7 mouse cellular contexts compared by ENCODE assay signal in the genomic region with DNA sequence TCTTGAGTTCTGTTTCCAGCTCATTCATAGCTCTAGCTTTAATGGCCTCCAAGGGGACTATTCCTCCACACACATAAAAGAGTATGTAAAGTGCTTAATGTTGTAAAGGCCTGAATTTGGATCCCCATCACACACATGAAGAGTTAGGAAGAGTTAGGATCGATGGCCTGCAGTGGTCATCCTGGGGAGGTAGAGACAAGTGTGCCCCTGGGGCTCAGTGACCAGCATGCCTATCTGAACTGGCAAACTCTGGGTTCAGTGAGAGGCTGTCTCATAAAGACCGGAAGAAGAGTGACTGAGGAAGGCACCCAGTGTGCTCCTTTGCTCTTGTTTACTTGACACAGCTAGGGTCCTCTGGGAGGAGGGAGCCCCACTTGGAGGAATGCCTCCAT. TPM values are rescaled to one million over a fixed set of nuclear protein-coding genes. Genes with fewer than 3 reads are reported as not detected.
A peak's percentile ranks its signal among the peaks of the same experiment; 100 is the strongest.
DNase-seq lines count a peak whose midpoint lies in the region; ATAC-seq and TF ChIP-seq lines count a peak whose summit lies in the region.

No protein-coding gene starts in this region.

- TF ChIP-seq POLR2A in limb, embryonic 14.5 days (IDR thresholded peaks at IDR 0.05; ENCODE audit: borderline replicate concordance, extremely low read depth, insufficient read depth, insufficient read length): no peak
- no peak for TF ChIP-seq POLR2A in kidney, adult 2 months (IDR thresholded peaks at IDR 0.05; ENCODE audit: low read depth, low read length)

- no peak for TF ChIP-seq EP300 in stomach, postnatal 0 days (optimal IDR thresholded peaks at IDR 0.05)

- H3K4me1 ChIP-seq in lung, embryonic 16.5 days (replicated peaks; ENCODE audit: control insufficient read depth, insufficient read depth, low read length): peaks cover 14% of the 10 kb centered on the region
- H3K4me1 ChIP-seq in forebrain, embryonic 11.5 days (replicated peaks; ENCODE audit: control insufficient read depth, insufficient read depth, low read length): peaks cover 10% of the 10 kb centered on the region; the same call in 1 of the 2 replicates
- peaks cover 13% of the 10 kb centered on the region for H3K4me1 ChIP-seq in limb, embryonic 14.5 days (ENCODE audit: control insufficient read depth, insufficient read depth, low read length)
- H3K4me1 ChIP-seq in stomach, postnatal 0 days (replicated peaks; ENCODE audit: control insufficient read depth, insufficient read depth): 0 out of 2 replicates have a peak, but pooled peaks cover 4% of the 10 kb centered on the region
- H3K4me1 ChIP-seq in kidney, adult 2 months (ENCODE audit: control insufficient read depth, insufficient read depth, low read length): peaks cover 7% of the 10 kb centered on the region; the same call in 1 of the 2 replicates

- no peak for DNase-seq in lung, postnatal 36 days
- no peak for DNase-seq in forebrain, embryonic 11.5 days (ENCODE audit: low spot score)
- no peak for DNase-seq in limb, embryonic 14.5 days (ENCODE audit: low spot score)
- no peak for DNase-seq in stomach, postnatal 0 days (ENCODE audit: low spot score)
- no peak for DNase-seq in urinary bladder, postnatal 14 days (ENCODE audit: low spot score)
- DNase-seq in kidney, adult 2 months: no peak

- peak overlapping the region; percentile 68 for H3K4me3 ChIP-seq in lung, embryonic 16.5 days (ENCODE audit: low read length)
- H3K4me3 ChIP-seq in forebrain, embryonic 11.5 days (ENCODE audit: low read depth, low read length): peak overlapping the region; percentile 85; the same call in 1 of the 2 replicates
- H3K4me3 ChIP-seq in limb, embryonic 14.5 days (replicated peaks; ENCODE audit: low read length): peak overlapping the region; percentile 85
- 0 out of 2 replicates have a peak overlapping the region, but pooled peaks have one; percentile 78 for H3K4me3 ChIP-seq in stomach, postnatal 0 days (ENCODE audit: low read depth, low read length)
- no peak overlapping the region for H3K4me3 ChIP-seq in kidney, adult 2 months (ENCODE audit: insufficient read depth, low read depth, low read length)

- no peak overlapping the region for H3K27ac ChIP-seq in lung, embryonic 16.5 days (ENCODE audit: low read length)
- no peak overlapping the region for H3K27ac ChIP-seq in forebrain, embryonic 11.5 days (ENCODE audit: low read depth, low read length)
- H3K27ac ChIP-seq in limb, embryonic 14.5 days (replicated peaks; ENCODE audit: low read depth, low read length): no peak overlapping the region
- no peak overlapping the region; the same call in 1 of the 2 replicates for H3K27ac ChIP-seq in stomach, postnatal 0 days (replicated peaks)
- H3K27ac ChIP-seq in kidney, adult 2 months (ENCODE audit: insufficient read depth, low read depth, low read length): no peak overlapping the region

- peaks cover 20% of the 10 kb centered on the region for H3K36me3 ChIP-seq in lung, embryonic 16.5 days (ENCODE audit: control insufficient read depth, insufficient read depth, low read length)
- peaks cover 21% of the 10 kb centered on the region for H3K36me3 ChIP-seq in forebrain, embryonic 11.5 days (ENCODE audit: control insufficient read depth, insufficient read depth, low read length)
- peaks cover 32% of the 10 kb centered on the region for H3K36me3 ChIP-seq in limb, embryonic 14.5 days (ENCODE audit: control insufficient read depth, insufficient read depth, low read length)
- 0 out of 2 replicates have a peak, but pooled peaks cover 7% of the 10 kb centered on the region for H3K36me3 ChIP-seq in stomach, postnatal 0 days (ENCODE audit: control insufficient read depth, insufficient read depth, low read length)
- no peaks in the 10 kb centered on the region for H3K36me3 ChIP-seq in kidney, adult 2 months (ENCODE audit: control insufficient read depth, insufficient read depth, low read length)

- TF ChIP-seq CTCF in stomach, postnatal 0 days (IDR thresholded peaks at IDR 0.05; ENCODE audit: low read depth): no peak
- TF ChIP-seq CTCF in kidney, adult 2 months (conservative IDR thresholded peaks at IDR 0.05; ENCODE audit: insufficient read depth, insufficient read length, low read depth, low read length): no peak

- H3K9me3 ChIP-seq in lung, embryonic 16.5 days (ENCODE audit: control insufficient read depth, low read length): no peaks in the 10 kb centered on the region
- H3K9me3 ChIP-seq in forebrain, embryonic 11.5 days (ENCODE audit: control insufficient read depth, low read length): no peaks in the 10 kb centered on the region
- H3K9me3 ChIP-seq in limb, embryonic 14.5 days (ENCODE audit: control insufficient read depth, low read length): no peaks in the 10 kb centered on the region
- no peaks in the 10 kb centered on the region for H3K9me3 ChIP-seq in stomach, postnatal 0 days (ENCODE audit: control insufficient read depth, low read length)

- H3K4me2 ChIP-seq in lung, embryonic 16.5 days (ENCODE audit: low read depth, low read length): peak overlapping the region; percentile 86
- H3K4me2 ChIP-seq in forebrain, embryonic 11.5 days (ENCODE audit: low read depth, low read length, severe bottlenecking): peak overlapping the region; percentile 97
- H3K4me2 ChIP-seq in limb, embryonic 14.5 days (replicated peaks; ENCODE audit: low read depth, low read length, severe bottlenecking): peak overlapping the region; percentile 90
- H3K4me2 ChIP-seq in stomach, postnatal 0 days (replicated peaks; ENCODE audit: low read depth): peak overlapping the region; percentile 84

- ATAC-seq in lung, embryonic 16.5 days (ENCODE audit: low read depth): no peak
- ATAC-seq in forebrain, embryonic 11.5 days (replicated peaks; ENCODE audit: low FRiP score): no peak
- ATAC-seq in limb, embryonic 14.5 days (ENCODE audit: low FRiP score, low read depth): no peak
- ATAC-seq in stomach, postnatal 0 days (ENCODE audit: low FRiP score, low TSS enrichment): no peak

- 49% methylated on average over 2 of the region's 2 CpGs for WGBS in lung, embryonic 16.5 days
- WGBS in forebrain, embryonic 11.5 days: 62% methylated on average over 2 of the region's 2 CpGs
- 66% methylated on average over 2 of the region's 2 CpGs for WGBS in limb, embryonic 14.5 days
- 47% methylated on average over 2 of the region's 2 CpGs for WGBS in stomach, postnatal 0 days
- 53% methylated on average over 2 of the region's 2 CpGs for WGBS in kidney, adult 2 months

- H3K27me3 ChIP-seq in lung, embryonic 16.5 days (ENCODE audit: control insufficient read depth, insufficient read depth, low read depth, low read length): no peaks in the 10 kb centered on the region
- no peaks in the 10 kb centered on the region for H3K27me3 ChIP-seq in forebrain, embryonic 11.5 days (ENCODE audit: control insufficient read depth, insufficient read depth, low read length)
- no peaks in the 10 kb centered on the region for H3K27me3 ChIP-seq in limb, embryonic 14.5 days (ENCODE audit: control insufficient read depth, insufficient read depth, low read length)
- H3K27me3 ChIP-seq in stomach, postnatal 0 days (ENCODE audit: control insufficient read depth, insufficient read depth, low read length): no peaks in the 10 kb centered on the region
- H3K27me3 ChIP-seq in kidney, adult 2 months (replicated peaks; ENCODE audit: control insufficient read depth, insufficient read depth, low read length): no peaks in the 10 kb centered on the region

- no peak overlapping the region; the same call in 1 of the 2 replicates for H3K9ac ChIP-seq in lung, embryonic 16.5 days (ENCODE audit: low read length)
- no peak overlapping the region for H3K9ac ChIP-seq in forebrain, embryonic 11.5 days (ENCODE audit: low read length)
- H3K9ac ChIP-seq in limb, embryonic 14.5 days (ENCODE audit: low read depth, low read length, severe bottlenecking): peak overlapping the region; percentile 92; the same call in 1 of the 2 replicates
- H3K9ac ChIP-seq in stomach, postnatal 0 days (ENCODE audit: low read length): no peak overlapping the region

RNA-seq across cellular contexts. Expression of a gene that starts 0.9 kb away (rescaled TPM):
- 767 and 782 TPM in 2 replicates for polyA plus RNA-seq in lung, embryonic 16.5 days (2015; fragmentation: Nextera tagmentation; extraction: Ambion mirVana)
- polyA plus RNA-seq in forebrain, embryonic 11.5 days (2014; fragmentation: Nextera tagmentation; extraction: Ambion mirVana): 772 and 838 TPM in 2 replicates
- polyA plus RNA-seq in limb, embryonic 14.5 days (2012; rRNA removed): 604 and 1,322 TPM in 2 replicates
- 1,098 and 1,112 TPM in 2 replicates for polyA plus RNA-seq in limb, embryonic 14.5 days (2014; fragmentation: Nextera tagmentation; extraction: Ambion mirVana)
- 742 and 777 TPM in 2 replicates for polyA plus RNA-seq in stomach, postnatal 0 days (2015; fragmentation: Nextera tagmentation; extraction: Ambion mirVana)
- 389 and 411 TPM in 2 replicates for polyA plus RNA-seq in kidney, adult 2 months (2012; rRNA removed)

RNA-seq across cellular contexts. Expression of a gene that starts 30.7 kb away (rescaled TPM):
- polyA plus RNA-seq in lung, embryonic 16.5 days (2015; fragmentation: Nextera tagmentation; extraction: Ambion mirVana): 9.3 and 10.8 TPM in 2 replicates
- 0.32 TPM in 1 of 2 replicates, not detected in the other for polyA plus RNA-seq in forebrain, embryonic 11.5 days (2014; fragmentation: Nextera tagmentation; extraction: Ambion mirVana)
- 4.5 and 4.9 TPM in 2 replicates for polyA plus RNA-seq in limb, embryonic 14.5 days (2012; rRNA removed)
- polyA plus RNA-seq in limb, embryonic 14.5 days (2014; fragmentation: Nextera tagmentation; extraction: Ambion mirVana): 2.2 and 2.4 TPM in 2 replicates
- 2.1 and 2.3 TPM in 2 replicates for polyA plus RNA-seq in stomach, postnatal 0 days (2015; fragmentation: Nextera tagmentation; extraction: Ambion mirVana)
- 0.53 and 0.64 TPM in 2 replicates for polyA plus RNA-seq in kidney, adult 2 months (2012; rRNA removed)
